Mouse (Mus musculus) kidney, adult 8-10 months (tissue): ENCODE measurements at regions not wholly inside any gene's neighbourhood (a gene's known extent, or its start where the extent isn't known, plus 50 kb on each side); places are given as distances from the start of the nearest gene placed in this dataset.
"Not testable (repeated sequence)": the region's sequence is repeated elsewhere in the genome, so short reads cannot be mapped to it uniquely, and the experiment has no call there.

Source experiments
- DNase-seq, 2 experiments: peaks; one replicate each; pipeline ENCODE4 v3.0.0; 2022

DNA sequence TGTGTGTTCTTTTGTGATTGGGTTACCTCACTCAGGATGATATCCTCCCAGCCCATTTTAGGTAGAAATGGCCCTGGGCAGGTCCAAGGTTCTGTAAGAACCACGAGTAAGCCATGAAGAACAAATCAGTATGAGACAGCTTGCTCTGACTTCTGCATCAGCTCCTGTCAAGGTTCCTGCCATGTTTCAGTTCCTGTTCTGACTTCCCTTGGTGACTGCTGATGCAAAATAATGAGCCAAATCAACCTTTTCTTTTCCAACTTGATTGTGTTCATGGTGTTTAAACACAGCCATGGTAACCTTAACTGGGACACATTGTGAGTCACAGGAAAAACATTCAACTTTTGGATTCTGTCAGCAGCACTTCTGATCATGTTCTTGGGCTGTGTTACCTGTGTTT is 667.4 kb upstream of the Igfbp7 start:
- DNase-seq = no peak

DNA sequence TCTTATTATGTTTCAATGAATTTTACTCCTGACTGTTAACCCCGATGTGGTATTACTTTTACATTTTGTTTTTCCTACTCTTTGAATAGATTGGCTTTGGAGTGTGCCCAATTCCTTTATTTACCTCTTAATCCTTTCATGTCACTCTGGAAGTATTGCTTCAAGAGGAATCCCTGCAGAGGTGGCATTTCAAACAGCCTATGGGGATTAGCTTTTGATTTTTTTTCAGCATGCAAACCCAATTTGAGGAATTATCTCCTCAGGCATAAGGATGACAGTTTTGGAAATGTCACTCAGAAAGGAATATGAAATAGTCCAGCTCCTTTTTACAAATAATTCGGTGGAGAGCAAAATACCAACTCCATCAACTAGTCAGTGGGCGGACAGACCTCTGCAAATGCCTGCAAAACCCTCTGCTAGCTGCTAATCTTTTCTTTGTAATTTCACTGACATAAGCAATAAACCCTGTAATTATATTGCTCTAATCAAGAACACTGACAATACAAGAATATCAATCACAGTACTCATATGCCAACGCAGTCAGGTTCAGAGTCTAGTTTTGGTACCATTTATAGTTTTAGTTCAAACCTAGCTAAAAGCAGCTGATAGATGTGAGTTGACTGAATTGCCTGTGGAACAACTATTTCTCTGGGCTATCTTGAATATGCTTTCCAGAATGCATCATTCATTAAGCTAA is 624.9 kb upstream of the Igfbp7 start:
- no peak for DNase-seq

DNA sequence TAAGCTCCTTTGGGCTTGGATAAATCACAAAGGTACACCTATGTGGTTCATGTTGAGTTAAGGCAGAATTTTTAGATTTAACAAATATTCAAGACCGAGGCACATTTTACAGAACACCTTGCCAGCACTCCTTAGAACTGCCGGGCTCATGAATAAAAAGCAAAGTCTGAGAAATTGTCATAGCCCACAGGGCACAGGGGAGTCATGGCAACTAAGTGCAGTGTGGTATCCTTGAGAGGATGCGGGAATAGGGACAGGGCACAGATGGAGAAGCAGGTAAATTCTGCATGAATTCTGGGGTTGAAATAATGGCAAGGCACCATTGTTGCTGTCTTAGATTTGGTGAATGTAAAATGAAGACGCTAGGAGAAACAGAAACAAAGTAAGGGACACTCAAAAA is 609.7 kb upstream of the Igfbp7 start:
- no peak for DNase-seq

DNA sequence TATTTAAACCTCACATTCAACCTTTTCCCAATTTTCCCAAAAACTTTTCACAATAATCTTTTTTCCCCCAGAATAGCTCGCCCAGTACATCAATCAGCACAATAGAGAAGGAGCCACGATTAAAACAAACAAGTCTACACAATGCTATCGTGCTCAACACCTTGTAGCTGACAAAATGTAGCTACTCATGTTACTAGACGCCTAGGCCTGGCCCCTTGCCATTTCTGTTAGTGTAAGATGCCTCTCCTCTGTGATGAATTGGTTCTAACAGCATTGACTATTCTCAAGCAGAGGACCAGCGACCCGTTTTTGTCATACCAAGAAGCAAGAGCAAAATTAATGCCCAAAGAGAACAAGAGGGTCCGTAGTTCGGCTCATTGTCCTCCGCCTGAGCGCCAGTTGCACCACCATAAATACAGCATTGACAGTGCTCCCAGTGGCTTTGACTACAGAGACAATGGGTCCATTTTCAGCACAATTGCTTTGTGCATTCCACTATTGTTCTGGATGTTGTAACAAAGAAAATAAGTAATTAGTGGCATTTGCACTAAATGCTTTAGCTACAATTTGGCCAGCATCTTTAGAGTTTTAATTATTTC is 578.7 kb upstream of the Igfbp7 start:
- no peak for DNase-seq

DNA sequence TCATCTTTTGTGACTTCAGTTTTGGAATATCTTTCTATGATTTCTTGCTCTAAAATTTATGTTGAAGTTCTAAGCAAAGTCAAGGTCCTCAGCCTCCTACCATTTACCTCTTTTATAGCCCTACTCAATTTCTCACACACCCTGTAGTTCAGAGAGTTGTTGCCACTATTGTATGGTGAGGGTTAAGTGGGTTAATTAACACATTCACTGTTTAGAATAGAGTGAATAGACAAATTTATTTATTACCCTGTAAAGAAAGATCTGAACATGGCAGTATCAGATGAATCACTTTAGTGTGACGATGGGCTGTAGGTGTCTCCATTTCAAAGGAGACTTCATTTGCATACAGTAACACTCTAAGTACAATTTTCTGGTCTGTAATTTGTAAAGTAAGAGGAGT is 577.4 kb upstream of the Igfbp7 start:
- DNase-seq = no peak

DNA sequence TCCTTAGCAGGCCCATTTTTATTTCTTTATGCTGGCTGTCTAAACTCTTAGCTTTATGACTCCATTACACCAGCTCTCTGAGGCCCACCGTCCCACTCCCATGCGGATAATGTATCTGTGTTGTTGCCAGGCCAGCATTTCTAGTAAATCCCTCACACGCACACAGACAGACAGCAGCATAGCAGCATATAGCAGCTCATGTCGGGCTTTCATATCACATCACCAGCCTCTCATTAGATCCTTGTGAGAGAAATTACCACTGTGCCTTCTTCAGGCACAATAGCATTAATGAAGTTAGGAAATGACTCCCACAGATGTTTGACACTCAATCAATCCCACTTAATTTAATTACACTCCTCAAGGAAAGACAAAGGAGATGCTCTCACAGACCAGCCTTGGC is 532.2 kb upstream of the Igfbp7 start:
- DNase-seq = not testable (repeated sequence)

DNA sequence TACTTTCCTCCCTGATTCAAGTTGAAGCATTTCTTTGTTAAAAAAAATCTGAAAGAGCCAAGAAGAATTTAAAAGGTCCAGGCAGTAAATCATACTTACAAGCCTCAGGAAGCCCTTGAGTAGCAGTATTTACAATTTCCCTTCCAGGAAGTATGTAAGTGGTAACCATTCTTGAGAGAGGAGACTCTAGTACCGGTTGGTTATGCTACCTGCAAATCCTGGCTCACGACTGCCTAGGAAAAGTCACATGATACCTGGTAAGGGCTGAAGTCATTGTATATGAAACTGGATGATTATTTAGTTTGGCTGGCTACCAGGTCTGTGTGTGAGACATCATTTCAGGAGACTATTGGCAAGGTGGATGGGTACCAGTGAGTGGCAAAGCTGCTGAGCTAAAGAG is 524.0 kb upstream of the Igfbp7 start:
- DNase-seq = no peak

DNA sequence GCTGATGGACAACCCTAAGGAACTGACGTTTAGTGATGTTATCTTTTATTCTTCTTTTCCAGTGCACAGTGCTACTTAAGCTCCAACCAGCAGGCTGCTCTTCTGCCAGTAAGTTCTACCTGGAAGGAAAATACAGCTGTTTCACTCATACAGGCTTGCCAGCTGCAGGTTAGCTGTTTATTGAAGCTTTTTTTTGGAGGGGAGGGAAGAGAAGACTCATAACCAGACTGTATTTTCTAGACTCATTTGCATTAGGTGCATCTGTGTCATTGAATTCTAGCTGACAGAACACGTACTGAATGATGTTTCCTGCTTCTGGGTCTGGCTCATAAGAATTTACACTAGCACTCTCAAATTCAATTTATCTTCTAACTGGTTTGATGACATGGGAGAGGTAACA is 513.3 kb upstream of the Igfbp7 start:
- no peak for DNase-seq

DNA sequence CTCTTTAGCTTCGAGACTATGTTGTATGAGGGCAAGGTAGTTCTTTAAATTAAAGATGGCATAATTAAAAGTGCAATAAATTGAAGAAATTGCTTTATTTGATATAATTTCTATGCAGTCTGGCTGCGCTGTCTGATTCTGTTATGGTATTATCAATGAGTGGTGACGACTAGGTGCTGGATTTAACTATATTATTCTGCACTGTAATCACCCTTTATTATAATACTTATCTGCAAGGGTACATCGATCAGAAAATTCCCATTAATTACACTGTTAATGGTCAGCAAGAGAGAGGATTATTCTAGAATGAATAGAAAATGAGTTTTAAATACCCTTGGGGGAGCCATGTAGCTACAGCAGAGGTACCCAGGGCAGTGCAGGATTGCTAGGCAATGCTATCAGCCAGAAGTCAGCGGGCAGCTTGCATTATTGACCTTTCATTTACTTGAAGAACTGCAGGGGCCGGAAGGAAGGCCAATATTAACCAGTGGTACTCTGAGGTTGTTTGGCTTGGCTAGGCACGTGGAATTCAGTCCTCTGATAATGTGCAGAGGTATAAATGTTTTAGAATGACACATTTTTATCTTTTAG is 509.3 kb upstream of the Igfbp7 start:
- DNase-seq = no peak

DNA sequence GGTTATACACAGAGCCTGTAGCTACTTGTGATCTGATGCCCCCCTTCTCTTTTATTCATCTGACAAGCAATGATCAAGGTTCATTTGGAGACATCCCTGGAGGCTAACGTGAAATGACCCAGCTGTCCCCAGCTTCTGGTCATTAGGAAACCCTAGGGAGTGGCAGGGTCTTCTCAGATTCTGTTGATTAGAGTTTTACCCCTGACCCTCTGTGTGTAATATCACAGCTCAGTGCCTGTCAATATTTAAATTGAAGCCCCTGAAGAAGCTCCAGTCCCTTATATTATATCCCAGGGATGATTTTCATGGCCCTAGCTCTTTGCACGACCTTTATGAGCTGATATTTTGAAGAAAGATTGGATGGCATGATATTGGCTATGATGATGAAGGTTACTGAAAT is 508.5 kb upstream of the Igfbp7 start:
- DNase-seq = no peak

DNA sequence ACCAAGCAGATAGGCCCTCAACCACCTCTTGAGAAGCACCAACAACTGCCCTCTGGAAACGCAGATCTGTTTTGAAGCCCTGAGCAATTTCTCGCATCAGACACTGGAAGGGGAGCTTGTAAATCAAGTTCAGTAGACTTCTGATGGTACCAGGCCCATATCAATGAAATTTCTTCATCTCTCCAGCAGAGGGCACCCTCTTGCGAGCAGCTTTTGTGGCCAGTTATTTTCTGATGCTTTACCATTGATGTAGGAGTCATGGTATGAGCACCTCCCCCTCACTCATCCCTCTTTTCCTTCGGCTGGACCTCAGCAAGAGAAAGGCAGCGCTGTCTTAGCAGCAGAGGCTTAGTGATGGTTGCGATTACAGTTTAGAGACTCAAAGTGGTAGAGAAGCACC is 501.4 kb upstream of the Igfbp7 start:
- DNase-seq = peak in 1 of 2 experiments; percentile 1

DNA sequence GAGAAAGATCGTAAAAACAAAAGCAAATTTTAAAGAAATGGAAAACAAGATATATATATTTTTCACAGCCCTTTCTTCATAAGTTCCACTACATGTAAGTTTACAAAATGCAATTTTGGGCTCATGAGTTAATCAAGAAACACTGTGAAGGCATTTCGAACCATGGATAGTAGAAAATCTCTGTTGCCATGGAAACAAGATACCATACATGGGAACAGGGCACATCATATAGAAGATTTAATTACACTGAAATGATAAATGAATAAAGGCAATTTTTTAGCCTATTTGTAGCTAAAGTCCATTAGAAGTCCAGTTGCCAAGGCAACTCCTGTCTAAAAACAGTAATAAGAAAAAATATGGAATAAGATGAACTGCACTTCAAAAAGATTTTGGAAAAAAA is 484.2 kb upstream of the Igfbp7 start:
- not testable (repeated sequence) for DNase-seq

DNA sequence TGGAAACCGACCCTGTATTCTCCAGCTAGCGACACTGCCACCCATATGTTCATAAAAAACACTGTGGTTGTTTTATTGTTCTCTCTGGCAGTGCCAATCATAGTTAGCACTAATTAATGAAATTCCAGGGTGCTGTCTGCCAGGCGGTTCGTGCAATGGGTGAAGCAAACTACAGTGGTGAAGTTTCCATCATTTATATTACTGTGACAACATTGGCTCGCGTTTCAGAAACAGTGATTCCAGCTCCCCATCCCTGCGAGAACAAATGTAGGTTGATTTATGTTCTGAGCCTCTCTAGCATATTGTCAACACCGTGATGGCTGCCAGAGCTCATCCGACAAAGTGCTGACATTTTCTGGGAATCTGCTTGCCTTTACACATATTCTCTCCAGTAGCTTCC is 480.7 kb upstream of the Igfbp7 start:
- DNase-seq = no peak

DNA sequence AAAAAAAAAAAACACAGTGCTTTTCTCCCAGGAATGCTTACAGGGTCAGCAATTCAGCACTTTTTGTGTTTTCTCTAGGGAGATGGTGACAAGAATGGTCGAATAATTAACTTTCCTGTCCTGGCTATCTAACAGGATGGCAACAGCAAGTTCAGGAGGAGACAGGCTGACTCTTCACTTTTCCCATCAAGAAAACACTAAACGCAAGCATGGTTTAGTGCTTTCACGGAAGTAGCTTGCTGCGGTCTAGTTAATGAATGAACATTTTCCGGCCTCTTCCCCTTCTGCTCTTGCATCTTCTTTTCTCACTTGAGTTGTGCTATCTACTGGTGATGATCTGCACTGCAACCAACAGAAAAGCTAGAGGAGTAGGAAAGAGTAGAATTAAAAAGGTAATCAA is 463.6 kb upstream of the Igfbp7 start:
- DNase-seq = peak; percentile 25 to 49

DNA sequence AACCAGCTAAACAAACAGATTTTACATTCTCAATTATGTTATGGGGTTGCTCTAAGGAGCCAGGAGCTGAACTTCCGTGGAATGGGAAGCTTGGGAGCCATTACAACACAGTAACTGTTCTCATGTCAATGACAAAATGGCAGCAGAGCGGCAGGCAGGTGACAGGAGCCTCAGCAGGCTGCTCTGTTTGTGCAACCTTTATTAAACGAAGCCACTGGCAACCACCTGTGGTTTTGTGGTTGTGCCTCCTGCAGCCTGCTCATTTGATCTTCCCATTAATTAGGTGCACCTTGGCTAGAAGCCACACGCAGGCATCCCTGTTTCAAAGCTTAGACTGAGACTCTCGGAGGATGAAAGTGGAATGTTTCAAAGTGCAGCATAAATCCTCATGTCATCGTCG is 457.5 kb upstream of the Igfbp7 start:
- DNase-seq = no peak

DNA sequence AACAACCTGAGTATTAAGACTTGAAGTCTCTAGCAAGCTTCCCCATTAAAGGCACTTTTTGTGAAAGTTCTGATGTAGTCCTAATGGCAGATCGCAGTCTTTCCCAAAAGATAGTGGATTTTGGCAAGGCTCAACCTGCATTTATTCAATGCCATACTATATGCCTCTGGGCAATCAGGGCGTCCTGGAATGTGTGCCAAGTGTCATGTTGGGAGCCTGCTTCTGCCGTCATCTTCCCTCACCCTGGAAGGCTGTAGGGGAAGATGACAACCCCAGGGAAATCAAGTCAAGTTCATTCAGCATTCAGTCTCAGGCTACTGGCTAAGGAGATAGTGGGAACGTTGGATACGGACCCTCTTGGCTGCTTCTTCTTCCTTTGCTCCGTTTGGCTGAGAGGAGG is 447.4 kb upstream of the Igfbp7 start:
- no peak for DNase-seq

DNA sequence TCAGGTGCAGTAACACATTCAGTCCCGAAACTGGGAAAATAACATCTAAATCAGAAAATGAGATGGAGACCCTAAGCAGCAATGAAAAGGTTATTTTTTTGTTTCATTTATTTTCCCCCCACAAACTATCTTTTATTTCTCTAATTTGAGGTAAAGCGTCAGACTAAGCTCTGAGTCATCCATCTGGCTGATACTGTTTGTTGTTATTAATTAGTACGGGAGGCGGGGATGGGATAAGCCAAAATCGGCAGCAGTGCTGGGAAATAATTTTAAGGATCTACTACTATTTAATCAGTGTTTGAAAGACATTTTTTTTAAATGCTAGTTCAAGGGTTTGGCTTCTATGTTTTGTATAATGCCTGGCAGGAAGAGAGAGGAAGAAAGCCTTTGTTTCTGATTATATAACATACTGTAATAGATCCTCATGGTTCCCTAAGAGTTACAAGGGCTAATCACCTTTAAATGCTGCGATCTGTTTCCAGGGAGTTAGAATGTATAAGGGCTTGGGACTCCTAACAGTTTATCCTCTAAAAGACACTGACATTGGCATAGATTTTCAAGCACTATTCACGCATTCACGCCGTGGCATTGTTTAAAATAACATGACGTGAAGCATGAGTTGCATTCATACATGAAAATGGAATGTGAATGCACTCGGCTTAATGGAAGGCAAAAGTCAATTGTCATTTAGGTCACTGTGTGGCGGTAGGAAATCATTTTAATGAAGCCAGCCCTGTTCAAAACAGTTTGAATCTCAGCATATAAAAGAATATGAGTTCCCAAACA is 446.4 kb upstream of the Igfbp7 start:
- no peak for DNase-seq

DNA sequence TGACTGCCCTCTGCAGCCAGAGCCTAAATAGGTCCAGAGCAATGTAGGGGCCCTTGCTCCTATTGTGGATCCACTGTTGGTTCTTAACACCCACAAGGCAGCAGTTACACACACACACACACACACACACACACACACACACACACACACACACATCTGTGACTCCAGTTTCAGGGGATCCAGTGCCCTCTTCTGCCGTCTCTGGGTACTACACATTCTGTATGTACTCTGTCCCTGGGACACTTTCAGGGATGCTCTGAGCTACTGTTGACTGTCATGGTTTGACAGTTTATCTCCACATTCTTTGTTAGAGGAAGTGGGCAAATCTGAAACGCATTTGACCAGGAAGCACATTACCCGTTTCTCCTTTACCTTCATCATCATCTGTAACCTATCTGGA is 443.8 kb upstream of the Igfbp7 start:
- peak in 1 of 2 experiments; percentile 5 for DNase-seq

DNA sequence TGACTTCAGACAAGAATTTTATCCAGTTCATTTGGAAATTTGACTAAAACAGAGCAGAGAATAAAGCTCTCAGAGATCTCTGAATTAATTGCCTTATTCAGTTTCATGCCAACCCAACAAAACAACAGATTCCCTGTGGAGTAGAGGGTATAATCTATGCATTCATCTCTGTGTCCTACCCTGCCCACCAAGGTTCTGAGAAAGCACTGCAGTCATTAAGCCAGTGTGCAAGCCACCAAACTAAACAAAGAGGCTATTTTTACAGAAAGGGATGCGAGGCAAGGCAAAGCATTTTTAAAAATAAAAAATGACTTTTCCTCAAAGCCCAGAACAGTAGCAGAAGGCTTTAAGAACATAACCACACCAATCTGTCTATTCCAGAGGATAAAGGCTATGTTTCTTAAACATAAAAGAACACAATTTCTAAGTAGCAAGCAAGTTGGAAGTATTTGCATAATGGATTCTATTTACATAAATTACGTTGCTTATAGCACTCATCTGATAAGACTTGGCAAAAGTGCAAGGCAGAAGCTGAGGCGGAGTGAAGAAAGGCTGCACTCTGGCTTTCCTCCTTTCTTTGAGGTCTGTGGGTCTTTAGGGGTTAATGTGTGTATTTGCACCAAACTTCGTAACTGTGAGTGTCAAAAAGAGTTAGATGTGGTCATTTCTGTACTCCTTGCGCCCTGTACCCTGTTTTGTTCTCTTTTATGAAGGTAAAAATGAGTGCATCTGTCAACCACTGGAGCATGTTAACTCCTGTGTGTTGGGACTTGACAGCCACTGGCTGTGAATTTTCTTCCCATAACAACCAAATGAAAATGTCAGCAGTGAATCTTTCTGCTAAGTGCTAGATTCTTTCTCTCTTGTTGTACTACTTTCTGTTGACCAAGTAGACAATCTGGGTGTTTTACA is 430.6 kb upstream of the Igfbp7 start:
- DNase-seq = no peak

DNA sequence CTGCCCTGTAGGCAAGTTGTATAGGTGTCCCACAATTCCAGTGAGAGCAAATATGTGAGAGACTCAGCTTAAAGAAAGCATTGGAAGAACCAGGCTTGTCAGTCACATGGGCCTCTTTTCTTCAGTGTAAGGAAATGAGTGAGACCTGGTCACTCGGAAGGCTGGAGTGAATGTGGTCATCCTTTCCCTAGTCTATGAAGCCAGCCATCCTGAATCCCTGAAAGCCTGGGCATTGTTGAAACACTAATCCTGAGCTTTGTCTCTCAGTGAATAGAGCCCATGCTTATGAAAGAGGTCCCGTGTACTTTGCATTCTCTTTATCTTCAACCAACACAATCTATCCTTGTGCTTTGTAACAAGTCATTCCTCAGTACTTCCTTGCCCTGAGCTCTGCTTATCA is 420.1 kb upstream of the Igfbp7 start:
- no peak for DNase-seq

DNA sequence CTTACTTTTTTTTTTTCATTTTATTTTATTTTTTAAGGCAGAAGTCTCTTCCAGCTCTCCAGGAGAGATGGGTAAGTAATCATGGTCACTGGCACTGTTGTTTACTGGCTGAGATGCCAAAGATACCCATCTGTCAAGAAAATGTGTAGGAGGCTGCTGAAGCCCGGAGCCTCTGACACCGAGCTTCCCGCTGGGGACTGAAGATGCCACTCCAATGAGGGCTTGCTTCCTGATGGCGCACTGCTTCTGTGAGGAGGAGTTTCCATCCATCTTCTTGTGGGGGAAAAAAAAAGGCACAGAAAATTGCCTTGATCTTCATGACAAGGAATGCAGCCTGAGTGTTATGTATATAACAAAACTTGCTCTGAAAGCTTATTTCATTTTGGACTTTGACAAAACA is 418.2 kb upstream of the Igfbp7 start:
- no peak for DNase-seq

DNA sequence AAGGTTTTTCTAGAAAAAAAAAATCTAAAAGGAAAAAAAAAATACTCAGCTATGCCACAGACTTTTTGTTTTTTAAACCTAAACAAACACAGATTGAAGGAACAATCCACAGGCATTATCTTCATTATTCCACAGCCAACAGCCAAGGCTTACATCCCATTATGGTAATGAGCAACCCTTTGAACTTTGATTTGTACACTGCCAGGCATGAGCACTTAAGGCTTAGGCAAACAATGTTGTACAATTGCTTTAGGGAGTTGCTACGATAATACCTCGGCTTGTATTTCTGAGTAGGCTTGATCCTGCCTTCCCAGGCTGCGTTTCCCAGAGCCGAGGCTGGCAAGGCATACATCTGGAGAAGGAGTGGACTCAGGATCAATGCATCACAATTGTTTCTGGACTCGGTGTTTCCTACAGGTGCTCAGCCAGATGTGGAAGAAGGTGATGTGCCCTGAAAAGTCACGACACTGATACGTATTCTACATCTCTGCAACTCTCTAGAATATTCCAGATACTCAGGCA is 409.0 kb upstream of the Igfbp7 start:
- no peak for DNase-seq

DNA sequence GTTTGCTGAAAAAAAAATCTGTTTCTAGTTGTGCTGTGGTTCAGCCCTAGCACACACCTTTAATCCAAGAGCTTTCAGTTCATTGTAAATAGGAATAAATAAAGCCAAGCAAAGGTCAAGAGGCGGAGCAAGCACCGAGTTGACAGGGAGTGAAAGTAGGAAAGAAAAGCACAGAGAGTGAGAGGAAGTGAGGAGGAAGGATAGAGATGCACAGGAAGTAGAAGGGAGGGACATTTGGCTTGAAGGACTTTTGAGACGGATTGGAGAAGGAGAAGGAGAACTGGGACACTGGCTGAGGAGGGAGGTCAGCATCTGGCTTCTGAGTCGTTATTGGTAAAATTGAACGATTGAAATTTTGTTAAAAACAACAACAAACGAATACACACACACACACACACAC is 402.0 kb upstream of the Igfbp7 start:
- DNase-seq = no peak
